Mouse (Mus musculus): ENCODE data around the gene Gm13290. TPM values are rescaled to one million over a fixed set of nuclear protein-coding genes. Genes with fewer than 3 reads are reported as not detected.

Gene Gm13290
- total RNA-seq (2023; ENCODE audit: inconsistent age) = not detected in 4 replicates

GRCm38 (mm10) chr4:88773534-88773933 is at the start of gene Gm13290:
TSS of gene Gm13290 (plus strand) at chr4:88773834.

GRCm38 (mm10) chr4:88754818-88755340 is 18.8 kb upstream of the Gm13290 start, which contains the start of gene Gm13271:
TSS of gene Gm13271 (plus strand) at chr4:88754868.

GRCm38 (mm10) chr4:88759610-88760268 is 13.9 kb upstream of the Gm13290 start, which contains the start of gene Gm13283:
TSS of gene Gm13283 (plus strand) at chr4:88760119.

GRCm38 (mm10) chr4:88776622-88777021 is 3.0 kb downstream of the Gm13290 start, which contains the start of gene Gm13289:
TSS of gene Gm13289 (plus strand) at chr4:88776922.

GRCm38 (mm10) chr4:88779550-88779949 is 5.9 kb downstream of the Gm13290 start, which contains the start of gene Gm13272:
TSS of gene Gm13272 (plus strand) at chr4:88779850.

GRCm38 (mm10) chr4:88781831-88782230 is 8.2 kb downstream of the Gm13290 start, which contains the start of gene Ifnz:
TSS of gene Ifnz (plus strand) at chr4:88782131.

GRCm38 (mm10) chr4:88785409-88785808 is 11.8 kb downstream of the Gm13290 start, which contains the start of gene Gm13276:
TSS of gene Gm13276 (plus strand) at chr4:88785709.

GRCm38 (mm10) chr4:88788402-88788801 is 14.8 kb downstream of the Gm13290 start, which contains the start of gene Gm13277:
TSS of gene Gm13277 (plus strand) at chr4:88788632.

GRCm38 (mm10) chr4:88791250-88791649 is 17.6 kb downstream of the Gm13290 start, which contains the start of gene Gm13278:
TSS of gene Gm13278 (plus strand) at chr4:88791550.

GRCm38 (mm10) chr4:88793936-88794675 is 20.5 kb downstream of the Gm13290 start, which contains the start of gene Gm13275:
TSS of gene Gm13275 (plus strand) at chr4:88794487.

GRCm38 (mm10) chr4:88797097-88797496 is 23.5 kb downstream of the Gm13290 start, which contains the start of gene Gm13279:
TSS of gene Gm13279 (plus strand) at chr4:88797397.

GRCm38 (mm10) chr4:88799365-88799764 is 25.7 kb downstream of the Gm13290 start, which contains the start of gene Gm13285:
TSS of gene Gm13285 (plus strand) at chr4:88799665.

GRCm38 (mm10) chr4:88802954-88803353 is 29.3 kb downstream of the Gm13290 start, which contains the start of gene Gm13287:
TSS of gene Gm13287 (plus strand) at chr4:88803254.

GRCm38 (mm10) chr4:88805231-88805630 is 31.6 kb downstream of the Gm13290 start, which contains the start of gene Gm13288:
TSS of gene Gm13288 (plus strand) at chr4:88805531.

GRCm38 (mm10) chr4:88815928-88816327 is 42.3 kb downstream of the Gm13290 start, which contains the start of gene Ifna7:
TSS of gene Ifna7 (plus strand) at chr4:88816228.

GRCm38 (mm10) chr4:88819659-88820058 is 46.0 kb downstream of the Gm13290 start, which contains the start of gene Ifna11:
TSS of gene Ifna11 (plus strand) at chr4:88819959.

Other genes starting within 250 kb of the Gm13290 start
- gene Ifna15, start 215.6 kb upstream of the Gm13290 start, total RNA-seq (2023; ENCODE audit: inconsistent age) = not detected in 4 replicates
- not detected in 4 replicates for gene Ifna14, start 202.0 kb upstream of the Gm13290 start, total RNA-seq (2023; ENCODE audit: inconsistent age)
- not detected in 4 replicates for gene Ifna9, start 181.4 kb upstream of the Gm13290 start, total RNA-seq (2023; ENCODE audit: inconsistent age)
- not detected in 4 replicates for gene Ifna12, start 170.5 kb upstream of the Gm13290 start, total RNA-seq (2023; ENCODE audit: inconsistent age)
- not detected in 4 replicates for gene C87499, start 139.4 kb upstream of the Gm13290 start, total RNA-seq (2023; ENCODE audit: inconsistent age)
- gene Ifna13, start 129.4 kb upstream of the Gm13290 start, total RNA-seq (2023; ENCODE audit: inconsistent age) = not detected in 4 replicates
- not detected in 4 replicates for gene Ifna16, start 96.9 kb upstream of the Gm13290 start, total RNA-seq (2023; ENCODE audit: inconsistent age)
- not detected in 4 replicates for gene Ifna2, start 89.9 kb upstream of the Gm13290 start, total RNA-seq (2023; ENCODE audit: inconsistent age)
- not detected in 4 replicates for gene Ifnab, start 82.5 kb upstream of the Gm13290 start, total RNA-seq (2023; ENCODE audit: inconsistent age)
- not detected in 4 replicates for gene Gm26566, start 52.0 kb upstream of the Gm13290 start, total RNA-seq (2023; ENCODE audit: inconsistent age)
- gene Klhl9, start 51.4 kb upstream of the Gm13290 start, total RNA-seq (2023; ENCODE audit: inconsistent age) = 16.1 to 18.8 TPM (median 16.6 TPM) in 4 replicates
- not detected in 4 replicates for gene Gm13271, start 19.0 kb upstream of the Gm13290 start, total RNA-seq (2023; ENCODE audit: inconsistent age)
- gene Gm13283, start 13.7 kb upstream of the Gm13290 start, total RNA-seq (2023; ENCODE audit: inconsistent age) = not detected in 4 replicates
- not detected in 4 replicates for gene Gm13289, start 3.1 kb downstream of the Gm13290 start, total RNA-seq (2023; ENCODE audit: inconsistent age)
- not detected in 4 replicates for gene Gm13272, start 6.0 kb downstream of the Gm13290 start, total RNA-seq (2023; ENCODE audit: inconsistent age)
- gene Ifnz, start 8.3 kb downstream of the Gm13290 start, total RNA-seq (2023; ENCODE audit: inconsistent age) = not detected in 4 replicates
- not detected in 4 replicates for gene Gm13276, start 11.9 kb downstream of the Gm13290 start, total RNA-seq (2023; ENCODE audit: inconsistent age)
- not detected in 4 replicates for gene Gm13277, start 14.8 kb downstream of the Gm13290 start, total RNA-seq (2023; ENCODE audit: inconsistent age)
- not detected in 4 replicates for gene Gm13278, start 17.7 kb downstream of the Gm13290 start, total RNA-seq (2023; ENCODE audit: inconsistent age)
- gene Gm13275, start 20.7 kb downstream of the Gm13290 start, total RNA-seq (2023; ENCODE audit: inconsistent age) = not detected in 4 replicates
- not detected in 4 replicates for gene Gm13279, start 23.6 kb downstream of the Gm13290 start, total RNA-seq (2023; ENCODE audit: inconsistent age)
- 0.36 TPM in 1 of 4 replicates, not detected in the others for gene Gm13285, start 25.8 kb downstream of the Gm13290 start, total RNA-seq (2023; ENCODE audit: inconsistent age)
- gene Gm13287, start 29.4 kb downstream of the Gm13290 start, total RNA-seq (2023; ENCODE audit: inconsistent age) = not detected in 4 replicates
- gene Gm13288, start 31.7 kb downstream of the Gm13290 start, total RNA-seq (2023; ENCODE audit: inconsistent age) = not detected in 4 replicates
- not detected in 4 replicates for gene Ifna7, start 42.4 kb downstream of the Gm13290 start, total RNA-seq (2023; ENCODE audit: inconsistent age)
- not detected in 4 replicates for gene Ifna11, start 46.1 kb downstream of the Gm13290 start, total RNA-seq (2023; ENCODE audit: inconsistent age)
- not detected in 4 replicates for gene Ifna6, start 53.6 kb downstream of the Gm13290 start, total RNA-seq (2023; ENCODE audit: inconsistent age)
- not detected in 4 replicates for gene Ifna5, start 61.7 kb downstream of the Gm13290 start, total RNA-seq (2023; ENCODE audit: inconsistent age)
- gene Ifna4, start 68.0 kb downstream of the Gm13290 start, total RNA-seq (2023; ENCODE audit: inconsistent age) = not detected in 4 replicates
- gene Ifna1, start 76.3 kb downstream of the Gm13290 start, total RNA-seq (2023; ENCODE audit: inconsistent age) = not detected in 4 replicates
- gene Ifne, start 106.4 kb downstream of the Gm13290 start, total RNA-seq (2023; ENCODE audit: inconsistent age) = not detected in 4 replicates